Mouse (Mus musculus): ENCODE results near the gene Sgce. TPM values are rescaled to one million over a fixed set of nuclear protein-coding genes. Genes with fewer than 3 reads are reported as not detected.

Sgce gene
- polyA plus RNA-seq, 1 experiment: 16.8 TPM

DNA sequence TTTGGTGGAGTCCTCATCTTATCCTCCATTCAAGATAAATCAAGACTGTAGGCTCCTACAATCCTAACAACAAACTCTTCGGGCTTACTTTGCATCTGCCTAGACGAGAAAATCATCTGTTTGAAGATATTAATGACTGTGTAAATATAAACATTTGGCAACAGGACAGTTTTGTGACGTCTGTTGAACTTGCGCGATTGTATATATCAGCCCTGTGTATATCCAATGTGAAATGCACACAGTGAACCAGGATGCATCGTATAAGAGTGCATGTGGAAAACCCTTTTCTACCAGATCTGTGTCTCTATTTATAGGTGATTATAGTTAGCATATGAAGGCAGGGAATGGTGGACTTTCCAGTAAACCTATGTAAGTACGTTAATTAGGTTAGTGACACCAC, 104.9 kb downstream of the Sgce start:
- no peaks in the 10 kb centered on the region for H3K79me2 ChIP-seq (ENCODE audit: control insufficient read depth, insufficient read depth)

DNA sequence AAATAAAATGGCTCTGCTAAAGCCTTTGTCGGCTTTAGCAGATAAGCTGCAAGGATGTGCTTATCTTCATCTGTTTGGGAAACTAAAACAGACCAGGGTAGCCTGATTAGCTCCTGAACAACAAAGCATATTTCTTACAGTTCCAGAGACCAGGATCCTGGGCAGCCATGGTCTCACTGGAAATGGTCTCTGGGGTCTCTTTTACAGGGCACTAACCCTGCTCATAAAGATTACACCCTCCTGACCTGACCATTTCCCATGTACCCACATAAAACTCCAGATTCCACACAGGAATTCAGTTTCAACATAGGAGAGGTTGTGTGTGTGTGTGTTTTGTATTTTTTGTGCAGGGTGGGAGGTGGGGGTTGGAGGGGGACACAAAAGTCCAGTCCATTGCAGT, 112.2 kb downstream of the Sgce start:
- Histone ChIP-seq H3ac (ENCODE audit: control insufficient read depth, insufficient read length) (no peak overlapping the region), H3K79me2 (ENCODE audit: control insufficient read depth, insufficient read depth) (no peaks in the 10 kb centered on the region), H3K4me2 (ENCODE audit: low read depth) (no peak overlapping the region), H3K4me3 (no peak overlapping the region), H3K27me3 (ENCODE audit: control insufficient read depth, insufficient read depth, insufficient read length) (no peaks in the 10 kb centered on the region), H3K36me3 (ENCODE audit: control insufficient read depth, insufficient read depth) (peaks cover 5% of the 10 kb centered on the region)
- TF ChIP-seq POLR2AphosphoS2 (IDR thresholded peaks at IDR 0.05; ENCODE audit: insufficient read length, low read depth) (no peak), MYOG (IDR thresholded peaks at IDR 0.05; ENCODE audit: control insufficient read depth in 1 of 3, insufficient read depth in 1 of 3, insufficient read length in 2 of 3, low read depth in 2 of 3) (no peak), TCF3 (IDR thresholded peaks at IDR 0.05; ENCODE audit: insufficient read length, low read depth) (no peak), SRF (IDR thresholded peaks at IDR 0.05; ENCODE audit: control insufficient read depth, insufficient read length, low read depth) (no peak), MAX (IDR thresholded peaks at IDR 0.05; ENCODE audit: low read depth) (no peak), MYOD1 (IDR thresholded peaks at IDR 0.05; ENCODE audit: control insufficient read depth in 1 of 3, insufficient read length in 2 of 3, low read depth in 2 of 3) (no peak), TCF12 (IDR thresholded peaks at IDR 0.05; ENCODE audit: insufficient read depth, poor library complexity, severe bottlenecking) (no peak), POLR2A (IDR thresholded peaks at IDR 0.05; ENCODE audit: insufficient read length, low read depth) (no peak), E2F4 (IDR thresholded peaks at IDR 0.05; ENCODE audit: insufficient read depth) (no peak), REST (IDR thresholded peaks at IDR 0.05; ENCODE audit: insufficient read depth, insufficient read length) (no peak), CEBPB (IDR thresholded peaks at IDR 0.05; ENCODE audit: insufficient read depth, poor library complexity, severe bottlenecking) (no peak), USF1 (IDR thresholded peaks at IDR 0.05; ENCODE audit: low read depth) (no peak)

More for the DNA sequence above, 104.9 kb downstream of the Sgce start:
- TF ChIP-seq POLR2A (IDR thresholded peaks at IDR 0.05; ENCODE audit: insufficient read length, low read depth) (no peak), MAX (IDR thresholded peaks at IDR 0.05; ENCODE audit: low read depth) (no peak), MYOG (IDR thresholded peaks at IDR 0.05; ENCODE audit: control insufficient read depth in 1 of 3, insufficient read depth in 1 of 3, insufficient read length in 2 of 3, low read depth in 2 of 3) (no peak), POLR2AphosphoS2 (IDR thresholded peaks at IDR 0.05; ENCODE audit: insufficient read length, low read depth) (no peak), TCF3 (IDR thresholded peaks at IDR 0.05; ENCODE audit: insufficient read length, low read depth) (no peak), MYOD1 (IDR thresholded peaks at IDR 0.05; ENCODE audit: control insufficient read depth in 1 of 3, insufficient read length in 2 of 3, low read depth in 2 of 3) (no peak), E2F4 (IDR thresholded peaks at IDR 0.05; ENCODE audit: insufficient read depth) (no peak)
- Histone ChIP-seq H3K36me3 (ENCODE audit: control insufficient read depth, insufficient read depth) (peaks cover 15% of the 10 kb centered on the region), H3K4me3 (no peak overlapping the region), H3K27me3 (ENCODE audit: control insufficient read depth, insufficient read depth, insufficient read length) (no peaks in the 10 kb centered on the region), H3ac (ENCODE audit: control insufficient read depth, insufficient read length) (no peak overlapping the region), H3K4me2 (ENCODE audit: low read depth) (no peak overlapping the region)

DNA sequence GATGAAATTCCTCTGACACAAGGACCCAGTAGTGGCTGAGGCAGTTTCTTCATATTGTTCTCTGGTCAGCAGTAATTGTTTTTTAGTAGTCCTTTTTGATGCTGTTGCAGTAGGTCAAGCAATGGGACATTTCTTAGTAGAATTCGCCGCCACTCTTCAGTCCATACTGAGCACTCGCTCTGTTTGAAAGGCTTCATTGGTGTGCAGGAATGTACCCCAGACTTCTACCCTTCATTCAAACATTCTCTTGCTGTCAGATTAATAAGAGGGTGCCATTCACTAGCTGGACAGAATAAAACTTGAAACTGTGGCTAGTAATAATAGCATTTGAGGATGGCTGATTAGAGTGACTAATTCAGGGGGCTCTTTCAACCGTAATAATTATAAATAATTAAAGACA, 113.8 kb downstream of the Sgce start:
- no peaks in the 10 kb centered on the region for H3K27me3 ChIP-seq (ENCODE audit: control insufficient read depth, insufficient read depth, insufficient read length)
- TF ChIP-seq POLR2A (IDR thresholded peaks at IDR 0.05; ENCODE audit: insufficient read length, low read depth) (no peak), SRF (IDR thresholded peaks at IDR 0.05; ENCODE audit: control insufficient read depth, insufficient read length, low read depth) (no peak), POLR2AphosphoS2 (IDR thresholded peaks at IDR 0.05; ENCODE audit: insufficient read length, low read depth) (no peak), TCF3 (IDR thresholded peaks at IDR 0.05; ENCODE audit: insufficient read length, low read depth) (no peak), TCF12 (IDR thresholded peaks at IDR 0.05; ENCODE audit: insufficient read depth, poor library complexity, severe bottlenecking) (no peak), MAX (IDR thresholded peaks at IDR 0.05; ENCODE audit: low read depth) (no peak), MYOD1 (IDR thresholded peaks at IDR 0.05; ENCODE audit: control insufficient read depth in 1 of 3, insufficient read length in 2 of 3, low read depth in 2 of 3) (no peak), USF1 (IDR thresholded peaks at IDR 0.05; ENCODE audit: low read depth) (no peak), MYOG (IDR thresholded peaks at IDR 0.05; ENCODE audit: control insufficient read depth in 1 of 3, insufficient read depth in 1 of 3, insufficient read length in 2 of 3, low read depth in 2 of 3) (no peak), E2F4 (IDR thresholded peaks at IDR 0.05; ENCODE audit: insufficient read depth) (no peak), CEBPB (IDR thresholded peaks at IDR 0.05; ENCODE audit: insufficient read depth, poor library complexity, severe bottlenecking) (no peak), REST (IDR thresholded peaks at IDR 0.05; ENCODE audit: insufficient read depth, insufficient read length) (no peak)
- H3K36me3 ChIP-seq (ENCODE audit: control insufficient read depth, insufficient read depth): no peaks in the 10 kb centered on the region
- H3ac ChIP-seq (ENCODE audit: control insufficient read depth, insufficient read length): no peak overlapping the region
- no peak overlapping the region for H3K4me3 ChIP-seq
- H3K79me2 ChIP-seq (ENCODE audit: control insufficient read depth, insufficient read depth): no peaks in the 10 kb centered on the region
- H3K4me2 ChIP-seq (ENCODE audit: low read depth): no peak overlapping the region

DNA sequence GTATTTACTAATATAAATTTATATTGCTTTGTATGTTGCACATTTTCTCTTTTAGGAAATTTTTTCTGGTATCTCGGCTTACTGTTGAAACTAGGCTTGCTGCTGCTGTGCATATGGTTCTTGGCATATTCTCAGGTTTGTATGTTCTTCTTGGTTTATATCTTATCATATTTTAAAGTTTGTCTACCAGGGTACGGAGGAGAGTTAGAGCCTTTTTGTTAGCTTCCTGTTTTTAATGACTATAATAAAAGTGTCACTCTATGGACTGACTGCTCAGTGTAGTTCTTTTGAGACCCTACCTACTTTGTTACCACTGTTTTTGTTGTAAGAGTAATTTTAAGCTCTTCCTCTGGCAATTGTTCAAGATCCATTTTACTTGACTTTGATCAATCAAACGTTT, 115.5 kb downstream of the Sgce start:
- Histone ChIP-seq H3K27me3 (ENCODE audit: control insufficient read depth, insufficient read depth, insufficient read length) (no peaks in the 10 kb centered on the region), H3K79me2 (ENCODE audit: control insufficient read depth, insufficient read depth) (no peaks in the 10 kb centered on the region), H3K36me3 (ENCODE audit: control insufficient read depth, insufficient read depth) (no peaks in the 10 kb centered on the region), H3ac (ENCODE audit: control insufficient read depth, insufficient read length) (no peak overlapping the region), H3K4me2 (ENCODE audit: low read depth) (no peak overlapping the region), H3K4me3 (no peak overlapping the region)
- TF ChIP-seq TCF12 (IDR thresholded peaks at IDR 0.05; ENCODE audit: insufficient read depth, poor library complexity, severe bottlenecking) (no peak), MYOD1 (IDR thresholded peaks at IDR 0.05; ENCODE audit: control insufficient read depth in 1 of 3, insufficient read length in 2 of 3, low read depth in 2 of 3) (no peak), CEBPB (IDR thresholded peaks at IDR 0.05; ENCODE audit: insufficient read depth, poor library complexity, severe bottlenecking) (no peak), E2F4 (IDR thresholded peaks at IDR 0.05; ENCODE audit: insufficient read depth) (no peak), USF1 (IDR thresholded peaks at IDR 0.05; ENCODE audit: low read depth) (no peak)

Other genes starting within 250 kb of the Sgce start
- 627 TPM for gene Col1a2, start 242.4 kb downstream of the Sgce start, polyA plus RNA-seq (2012; fragmentation: generic; extraction: Trizol)
- 6.8 TPM for gene Casd1, start 146.4 kb downstream of the Sgce start, polyA plus RNA-seq (2012; fragmentation: generic; extraction: Trizol)
- gene Peg10, start 99 bp upstream of the Sgce start, polyA plus RNA-seq (2012; fragmentation: generic; extraction: Trizol): 2.6 TPM
- 0.13 TPM for gene Ppp1r9a, start 155.7 kb upstream of the Sgce start, polyA plus RNA-seq (2012; fragmentation: generic; extraction: Trizol)